Mouse (Mus musculus) thymus, adult 2 months (tissue): ENCODE results near the gene Nuak2.

ENCODE experiments used
- CTCF ChIP-seq: fragments of 200-500 bp; IDR thresholded peaks from 2 replicates; pipeline ENCODE4 v1.5.1; 2012; ENCODE audit warnings: mild to moderate bottlenecking, control low read depth, low read length, moderate library complexity, borderline replicate concordance; ENCODE audit not compliant: control insufficient read depth, poor library complexity, insufficient read depth; ENCODE audit errors: extremely low read depth
- POLR2A ChIP-seq: fragments of 200-500 bp; IDR thresholded peaks from 2 replicates; pipeline ENCODE4 v1.6.1; 2012; ENCODE audit warnings: mild to moderate bottlenecking, low read length, control low read depth, moderate library complexity; ENCODE audit not compliant: control insufficient read depth, poor library complexity, insufficient read depth; ENCODE audit errors: extremely low read depth

GRCm38 (mm10) chr1:132329656-132330055 lies 13.7 kb downstream of the Nuak2 start:
- no peak for TF ChIP-seq POLR2A
- no peak for TF ChIP-seq CTCF
